Mouse (Mus musculus) monocyte, adult 5-6 weeks (primary cell): Measurements from ENCODE around the gene Cd300a. TPM values are rescaled to one million over a fixed set of nuclear protein-coding genes. Genes with fewer than 3 reads are reported as not detected.
A peak's percentile ranks its signal among the peaks of the same experiment; 100 is the strongest.
"Not testable (repeated sequence)": the region's sequence is repeated elsewhere in the genome, so short reads cannot be mapped to it uniquely, and the experiment has no call there.

Experiments
- ATAC-seq: fragments of 153-309, 156-312 bp; replicated peaks from 2 replicates; pipeline ENCODE4 v1.8.0; 2017; ENCODE audit warnings: mild to moderate bottlenecking; ENCODE audit not compliant: low TSS enrichment, insufficient number of reproducible peaks, severe bottlenecking, poor library complexity, low FRiP score
- total RNA-seq: library from RNA; stranded (forward); fragments of 200-1000, 200-491, 200-594 nt; gene quantifications from 3 replicates; pipeline ENCODE4 v1.2.3, GENCODE M21; 2017

Cd300a gene
- total RNA-seq, 1 experiment from 2014 or later, result 286 TPM

DNA sequence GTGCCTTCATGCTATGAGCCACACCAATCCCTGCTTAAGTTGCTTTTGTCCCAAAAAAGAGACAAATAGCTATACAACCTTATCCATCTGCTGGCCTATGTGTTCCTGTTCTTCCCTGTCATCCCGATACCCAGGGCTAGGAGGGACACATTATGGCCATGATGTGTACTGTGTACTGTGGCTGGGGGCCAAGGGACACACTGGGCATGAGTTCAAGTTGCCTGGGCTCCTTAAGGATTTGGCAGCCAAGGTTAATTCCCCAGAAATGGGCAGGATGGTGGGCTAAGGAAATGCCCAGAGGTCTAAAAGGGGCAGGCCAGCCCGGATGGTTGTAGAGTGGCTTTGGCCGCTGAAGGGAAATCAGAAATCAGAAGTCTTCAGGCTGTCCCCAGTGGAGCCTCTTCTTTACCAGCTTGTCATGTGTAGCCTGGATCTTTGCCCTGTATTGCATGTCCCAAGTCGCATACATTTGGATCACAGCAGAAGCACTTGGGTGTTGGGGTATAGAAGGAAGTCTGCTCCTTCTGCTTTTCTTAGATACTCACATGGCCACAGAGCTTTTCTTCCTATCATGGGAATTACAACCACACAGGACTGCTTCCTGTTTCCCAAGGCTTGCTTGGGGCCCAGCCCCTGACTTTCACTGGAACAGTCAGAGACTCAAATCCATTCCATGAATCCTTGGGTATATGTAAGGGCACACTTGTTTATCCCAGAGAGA lies 5.3 kb upstream of the Cd300a start:
- ATAC-seq, result peak; percentile 52

DNA sequence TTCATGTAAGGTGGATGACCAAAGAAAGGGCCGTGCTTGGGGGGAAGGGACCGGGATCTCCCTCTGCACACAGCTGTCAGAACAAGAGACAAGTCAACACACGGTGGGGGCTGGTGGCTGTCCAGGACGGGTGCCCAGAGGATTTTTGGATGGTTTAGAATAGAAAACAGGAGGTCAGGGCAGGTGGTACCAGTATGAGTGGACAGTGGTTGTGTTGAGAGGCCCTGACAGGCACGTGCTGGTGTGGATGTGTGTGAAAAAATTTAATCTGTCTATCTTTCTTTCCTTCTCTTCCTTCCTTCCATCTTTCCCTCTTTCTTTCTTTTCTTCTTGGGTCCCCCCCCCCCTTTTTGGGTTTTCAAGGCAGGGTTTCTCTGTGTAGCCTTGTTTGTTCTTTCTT lies 701 bp downstream of the Cd300a start:
- ATAC-seq, result peak; percentile 16

GRCm38 (mm10) chr11:114896085-114896484 lies 6.2 kb downstream of the Cd300a start:
- no peak for ATAC-seq

DNA sequence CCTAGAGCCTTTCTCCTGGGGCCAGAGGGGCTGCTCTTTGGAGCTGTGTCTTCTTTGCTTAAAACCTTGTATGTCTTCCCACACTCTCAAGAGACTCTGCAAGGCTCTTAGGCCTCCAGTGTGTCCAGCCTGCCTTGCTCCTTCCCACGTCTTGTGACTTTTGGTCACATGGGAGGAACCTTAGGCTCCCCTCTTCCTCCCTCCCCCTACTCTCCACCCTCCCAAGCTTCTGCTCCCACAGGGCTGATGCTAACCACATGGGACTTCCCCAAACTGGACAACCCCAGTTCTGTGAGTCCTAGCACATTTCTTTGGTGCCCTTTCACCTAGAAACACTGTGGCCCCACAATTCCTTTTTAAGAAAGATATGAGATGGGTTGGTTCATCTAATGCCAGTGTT lies 8.2 kb downstream of the Cd300a start:
- peak; percentile 64 for ATAC-seq

DNA sequence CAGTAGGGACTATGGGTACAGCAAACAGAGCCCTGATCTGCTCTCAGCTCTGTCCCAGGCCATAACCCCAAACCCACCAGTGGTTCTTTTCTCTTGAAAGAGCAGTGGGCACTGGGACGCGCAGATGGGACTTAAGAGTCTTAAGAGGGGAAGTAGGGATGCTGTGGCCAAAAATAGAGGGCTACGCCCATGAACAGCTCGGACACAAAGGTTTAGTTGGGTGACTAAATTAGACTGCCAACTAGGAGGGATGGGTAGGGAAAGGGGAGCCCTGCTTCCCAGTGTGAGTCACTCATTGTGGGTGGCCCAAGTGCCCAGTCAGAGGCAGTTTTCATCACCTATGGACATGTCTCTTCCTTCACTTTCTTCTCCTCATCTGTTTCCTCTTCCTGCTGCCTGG lies 13.4 kb downstream of the Cd300a start:
- ATAC-seq, result peak; percentile 44; the same call in 1 of the 2 replicates

- peak; percentile 68 for ATAC-seq
Measured at GRCm38 (mm10) chr11:114907567-114907966, 17.7 kb downstream of the Cd300a start.

GRCm38 (mm10) chr11:114908086-114908485 lies 18.2 kb downstream of the Cd300a start:
- ATAC-seq, result peak; percentile 52

- ATAC-seq, result not testable (repeated sequence)
Measured at GRCm38 (mm10) chr11:114909538-114909937, 19.7 kb downstream of the Cd300a start.

DNA sequence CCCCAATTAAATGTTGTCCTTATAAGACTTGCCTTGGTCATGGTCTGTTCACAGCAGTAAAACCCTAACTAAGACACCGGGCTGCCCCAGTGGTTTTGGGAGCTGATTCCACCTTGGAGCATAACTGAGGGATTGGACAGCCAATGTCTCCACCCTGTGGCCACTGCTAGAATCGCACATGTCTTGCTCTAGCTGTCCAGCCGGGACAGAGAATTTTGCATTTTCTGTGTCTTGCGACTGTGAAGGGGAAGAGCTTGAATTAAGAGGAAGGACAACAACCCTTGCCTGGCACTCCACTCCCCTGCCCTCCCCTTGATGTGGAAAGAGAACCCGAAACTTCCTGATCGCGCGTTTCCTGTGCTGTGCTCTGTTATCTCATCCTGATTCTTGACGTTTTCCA lies 23.0 kb downstream of the Cd300a start:
- peak; percentile 70 for ATAC-seq

GRCm38 (mm10) chr11:114914978-114915377 lies 25.1 kb downstream of the Cd300a start:
- ATAC-seq, result peak; percentile 4; the same call in 1 of the 2 replicates

- ATAC-seq, result peak; percentile 49
Measured at GRCm38 (mm10) chr11:114917120-114917519, 27.3 kb downstream of the Cd300a start.

GRCm38 (mm10) chr11:114922439-114922838 lies 32.6 kb downstream of the Cd300a start:
- ATAC-seq, result no peak

- peak; percentile 45; the same call in 1 of the 2 replicates for ATAC-seq
Measured at GRCm38 (mm10) chr11:114923961-114924360, 34.1 kb downstream of the Cd300a start.

- no peak for ATAC-seq
Measured at GRCm38 (mm10) chr11:114929581-114929980, 39.7 kb downstream of the Cd300a start.

DNA sequence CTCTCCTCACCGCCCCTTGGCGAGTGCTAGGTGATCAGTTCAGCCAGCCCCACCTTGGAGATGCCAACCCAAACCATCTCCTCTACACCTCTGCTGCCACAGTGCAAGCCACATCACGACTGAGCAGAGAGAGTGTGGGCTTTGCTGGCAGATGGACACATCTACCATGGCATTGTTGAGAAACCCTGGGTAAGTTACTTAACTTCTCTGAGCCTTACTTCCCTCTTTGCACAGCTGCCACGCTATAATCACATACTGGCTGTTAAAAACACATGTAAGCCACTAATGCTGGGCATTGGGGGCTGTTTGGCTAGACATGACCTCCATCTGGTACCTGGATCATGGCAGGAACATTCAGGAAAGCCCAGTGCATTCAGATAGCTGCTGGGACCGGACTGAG lies 41.2 kb downstream of the Cd300a start:
- ATAC-seq, result peak; percentile 79

GRCm38 (mm10) chr11:114933591-114933990 lies 43.8 kb downstream of the Cd300a start:
- ATAC-seq, result peak; percentile 73

DNA sequence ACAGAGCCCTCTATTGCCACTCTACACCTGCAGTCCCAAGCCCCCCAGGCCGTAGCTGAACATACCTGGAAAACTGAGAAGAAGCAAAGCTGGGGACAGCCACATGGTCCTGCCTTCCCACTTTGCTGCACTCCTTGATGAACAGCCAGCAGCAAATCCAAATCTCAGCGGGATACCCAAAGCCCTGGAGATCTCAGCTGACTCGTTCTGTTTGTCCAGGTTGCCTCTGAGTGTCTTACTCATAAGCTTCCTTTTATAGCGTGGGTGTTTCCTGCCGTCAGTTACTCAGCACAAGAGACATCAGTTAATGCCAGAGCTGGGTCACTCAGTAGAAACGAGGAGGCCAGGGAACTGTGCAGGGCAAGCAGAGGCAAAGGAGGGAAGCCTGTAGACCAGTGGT lies 44.3 kb downstream of the Cd300a start, which contains the start of gene Cd300lb:
TSS of gene Cd300lb (minus strand) at position 243 of the 400 bp plus-strand sequence.
- peak; percentile 42 for ATAC-seq
